Mouse (Mus musculus) limb, embryonic 12.5 days (tissue): ENCODE results near the gene Nek3. TPM values are rescaled to one million over a fixed set of nuclear protein-coding genes. Genes with fewer than 3 reads are reported as not detected.

Source experiments
- ATAC-seq: fragments of 200-750 bp; cut with Nextera tagmentation; 2 replicates; pipeline ENCODE4 v1.8.0; 2017; ENCODE audit warnings: low read depth, moderate TSS enrichment; ENCODE audit not compliant: insufficient number of reproducible peaks, insufficient read depth, low FRiP score, low TSS enrichment
- H3K27ac ChIP-seq: fragments of 300-500 bp; sonication (generic); 2 replicates; pipeline ENCODE4 v1.5.1; 2016; ENCODE audit warnings: mild to moderate bottlenecking, moderate library complexity
- H3K27me3 ChIP-seq: fragments of 300-500 bp; sonication (generic); 2 replicates; pipeline ENCODE4 v1.6.1; 2016; ENCODE audit warnings: mild to moderate bottlenecking, moderate library complexity
- H3K36me3 ChIP-seq: fragments of 300-500 bp; sonication (generic); 2 replicates; pipeline ENCODE4 v1.6.1; 2016; ENCODE audit warnings: mild to moderate bottlenecking, moderate library complexity
- H3K4me1 ChIP-seq: fragments of 300-500 bp; sonication (generic); replicated peaks from 2 replicates; pipeline ENCODE4 v1.6.1; 2016
- H3K4me2 ChIP-seq: fragments of 300-500 bp; sonication (generic); 2 replicates; pipeline ENCODE4 v1.6.1; 2016; ENCODE audit warnings: mild to moderate bottlenecking, moderate library complexity
- H3K4me3 ChIP-seq: fragments of 300-500 bp; sonication (generic); replicated peaks from 2 replicates; pipeline ENCODE4 v1.5.1; 2016; ENCODE audit warnings: mild to moderate bottlenecking
- H3K9ac ChIP-seq: fragments of 300-500 bp; sonication (generic); replicated peaks from 2 replicates; pipeline ENCODE4 v1.6.1; 2016; ENCODE audit warnings: mild to moderate bottlenecking, moderate library complexity
- H3K9me3 ChIP-seq: fragments of 300-500 bp; sonication (generic); 2 replicates; pipeline ENCODE4 v1.6.1; 2016; ENCODE audit warnings: mild to moderate bottlenecking, moderate library complexity
- WGBS: fragments of 180-500 bp; shearing (Covaris S2); methylation state at CpG from one replicate; pipeline ENCODE4 v1.1.7; 2016; 5-methylcytosine and 5-hydroxymethylcytosine counted together
- polyA plus RNA-seq: library from polyadenylated mRNA; unstranded; fragments of >200 nt; fragmentation: Nextera tagmentation; extraction: Ambion mirVana; gene quantifications from 2 replicates; pipeline ENCODE4 v1.2.1, GENCODE M21; 2016

Nek3 gene
- polyA plus RNA-seq, 1 experiment from 2014 or later: 7.4 TPM

GRCm38 (mm10) chr8:22175966-22176365 is 9.7 kb upstream of the Nek3 start:
- Histone ChIP-seq H3K4me3 (no peak overlapping the region), H3K27me3 (no peaks in the 10 kb centered on the region), H3K4me1 (no peaks in the 10 kb centered on the region), H3K9me3 (peaks cover 6% of the 10 kb centered on the region; the same call in 1 of the 2 replicates), H3K4me2 (no peak overlapping the region), H3K9ac (no peak overlapping the region), H3K36me3 (peaks cover 58% of the 10 kb centered on the region), H3K27ac (no peak overlapping the region)
- no peak for ATAC-seq
- WGBS: 98% methylated on average over 7 of the region's 7 CpGs

DNA sequence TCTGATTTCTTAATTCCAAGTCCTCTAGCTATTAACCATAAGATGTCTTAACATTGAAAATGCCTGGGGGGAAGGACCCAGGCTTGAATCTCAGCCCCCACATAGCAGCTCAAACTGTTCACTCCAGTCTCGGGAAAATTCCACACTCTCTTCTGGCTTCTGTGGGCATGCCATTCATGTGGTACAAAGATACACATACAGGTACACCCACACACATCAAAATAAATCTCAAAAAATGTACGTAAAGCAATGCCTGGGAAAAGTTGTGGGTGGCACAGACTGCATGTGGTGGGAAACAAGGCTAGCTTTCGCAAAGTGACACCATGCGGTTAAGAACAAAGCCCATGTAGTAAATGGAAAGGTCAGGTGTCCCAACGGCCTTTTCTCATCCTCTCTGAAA is 2.9 kb upstream of the Nek3 start:
- Histone ChIP-seq H3K4me3 (no peak overlapping the region), H3K4me1 (peaks cover 11% of the 10 kb centered on the region), H3K36me3 (peaks cover 46% of the 10 kb centered on the region), H3K9me3 (no peaks in the 10 kb centered on the region), H3K9ac (no peak overlapping the region), H3K4me2 (no peak overlapping the region), H3K27ac (no peak overlapping the region), H3K27me3 (no peaks in the 10 kb centered on the region)
- 94% methylated on average over 5 of the region's 5 CpGs for WGBS
- ATAC-seq: no peak

DNA sequence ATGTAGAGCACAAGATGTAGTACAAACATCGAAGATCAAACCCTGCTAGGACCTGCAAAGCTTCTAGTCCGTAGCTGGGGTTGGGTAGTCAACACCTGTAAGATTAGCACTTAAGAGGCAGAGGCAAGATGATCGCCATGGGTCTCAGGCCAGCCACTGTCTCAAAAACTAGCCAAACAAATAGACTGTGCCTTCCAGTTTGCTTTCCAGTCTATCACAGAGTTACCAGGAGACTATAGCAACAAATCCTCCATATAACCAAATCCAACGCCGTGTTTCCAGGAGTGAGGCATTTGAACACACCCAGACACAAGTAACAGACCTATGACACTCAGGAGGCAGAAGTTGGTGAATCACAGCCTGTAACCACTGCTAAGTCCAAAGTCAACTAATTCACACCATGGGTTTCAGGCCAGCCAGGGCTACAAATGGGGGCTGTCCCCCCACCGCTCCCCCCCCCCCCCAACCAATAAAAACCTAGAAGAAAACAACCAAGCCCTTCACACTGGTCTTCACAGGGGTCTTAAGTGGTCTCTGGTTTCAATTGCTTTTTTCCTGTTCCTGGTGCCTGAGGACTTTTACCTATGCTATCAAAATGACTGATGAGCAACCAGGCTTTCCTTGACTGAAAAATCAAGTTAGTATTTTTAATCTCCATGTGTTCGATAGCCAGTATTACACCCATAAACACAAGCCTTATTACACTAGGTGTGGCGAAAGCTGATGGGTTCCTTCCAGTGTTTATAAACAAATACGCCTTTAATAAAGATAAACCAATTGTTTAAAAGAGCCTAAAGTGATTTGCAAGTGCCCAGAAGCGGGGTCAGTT is 770 bp downstream of the Nek3 start:
- H3K9me3 ChIP-seq: no peaks in the 10 kb centered on the region
- no peaks in the 10 kb centered on the region for H3K27me3 ChIP-seq
- peaks cover 11% of the 10 kb centered on the region for H3K4me1 ChIP-seq
- H3K27ac ChIP-seq: peak overlapping the region; percentile 86
- H3K36me3 ChIP-seq: peaks cover 25% of the 10 kb centered on the region
- H3K4me2 ChIP-seq: peak overlapping the region; percentile 57
- H3K9ac ChIP-seq: peak overlapping the region; percentile 66
- peak; percentile 28; the same call in 1 of the 2 replicates for ATAC-seq
- WGBS: 45% methylated on average over 10 of the region's 10 CpGs
- H3K4me3 ChIP-seq: peak overlapping the region; percentile 58

- H3K4me2 ChIP-seq: no peak overlapping the region
- peaks cover 25% of the 10 kb centered on the region for H3K36me3 ChIP-seq
- peaks cover 11% of the 10 kb centered on the region for H3K4me1 ChIP-seq
- H3K27ac ChIP-seq: no peak overlapping the region
- ATAC-seq: no peak
- H3K9ac ChIP-seq: no peak overlapping the region
- H3K27me3 ChIP-seq: no peaks in the 10 kb centered on the region
- no peak overlapping the region for H3K4me3 ChIP-seq
- 89% methylated on average over 10 of the region's 10 CpGs for WGBS
- H3K9me3 ChIP-seq: no peaks in the 10 kb centered on the region
Measured at GRCm38 (mm10) chr8:22164431-22164830, 1.8 kb downstream of the Nek3 start.

DNA sequence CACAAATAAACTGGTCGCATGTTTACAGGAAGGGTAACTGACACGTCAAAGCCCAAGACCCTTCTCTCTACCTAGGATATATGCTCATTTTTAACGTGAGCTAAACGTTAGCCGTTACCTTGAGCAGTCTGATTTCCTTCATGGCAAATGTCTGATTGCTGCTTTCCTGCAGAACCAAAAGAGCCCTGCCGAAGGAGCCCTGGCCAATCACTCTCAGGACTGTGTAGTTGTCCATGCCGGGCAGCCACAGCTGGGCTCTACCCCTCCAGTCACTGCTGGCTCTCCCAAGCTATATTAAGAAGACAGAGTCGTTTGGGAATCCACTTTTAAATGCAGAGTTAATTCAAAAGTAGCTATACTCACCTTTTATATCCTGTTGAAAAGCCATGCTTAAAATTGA is 4.0 kb downstream of the Nek3 start:
- ATAC-seq: no peak

GRCm38 (mm10) chr8:22150345-22150663 is 15.9 kb downstream of the Nek3 start:
- 87% methylated on average over 3 of the region's 3 CpGs for WGBS
- peaks cover 11% of the 10 kb centered on the region for H3K36me3 ChIP-seq
- no peak overlapping the region for H3K4me2 ChIP-seq
- ATAC-seq: no peak
- no peaks in the 10 kb centered on the region for H3K4me1 ChIP-seq
- no peak overlapping the region for H3K4me3 ChIP-seq
- H3K9ac ChIP-seq: no peak overlapping the region
- no peaks in the 10 kb centered on the region for H3K9me3 ChIP-seq
- no peak overlapping the region for H3K27ac ChIP-seq
- no peaks in the 10 kb centered on the region for H3K27me3 ChIP-seq

More for the DNA sequence above, 4.0 kb downstream of the Nek3 start:
- Histone ChIP-seq H3K9me3 (no peaks in the 10 kb centered on the region), H3K4me1 (peaks cover 11% of the 10 kb centered on the region), H3K27me3 (no peaks in the 10 kb centered on the region), H3K27ac (no peak overlapping the region), H3K4me2 (no peak overlapping the region), H3K36me3 (peaks cover 11% of the 10 kb centered on the region), H3K9ac (no peak overlapping the region), H3K4me3 (no peak overlapping the region)
- WGBS: 78% methylated on average over 8 of the region's 8 CpGs

- Histone ChIP-seq H3K27ac (no peak overlapping the region), H3K4me1 (no peaks in the 10 kb centered on the region), H3K4me3 (no peak overlapping the region), H3K9me3 (no peaks in the 10 kb centered on the region), H3K4me2 (no peak overlapping the region), H3K9ac (no peak overlapping the region), H3K36me3 (peaks cover 11% of the 10 kb centered on the region), H3K27me3 (no peaks in the 10 kb centered on the region)
- ATAC-seq: no peak
- WGBS: 94% methylated on average over 11 of the region's 11 CpGs
Measured at GRCm38 (mm10) chr8:22149643-22150344, 16.4 kb downstream of the Nek3 start.

GRCm38 (mm10) chr8:22148367-22148740 is 17.9 kb downstream of the Nek3 start:
- Histone ChIP-seq H3K27ac (no peak overlapping the region), H3K4me3 (no peak overlapping the region), H3K36me3 (peaks cover 15% of the 10 kb centered on the region), H3K9ac (no peak overlapping the region), H3K4me2 (no peak overlapping the region), H3K4me1 (no peaks in the 10 kb centered on the region), H3K27me3 (no peaks in the 10 kb centered on the region), H3K9me3 (no peaks in the 10 kb centered on the region)
- 89% methylated on average over 7 of the region's 7 CpGs for WGBS
- no peak for ATAC-seq

GRCm38 (mm10) chr8:22147706-22148366 is 18.4 kb downstream of the Nek3 start:
- Histone ChIP-seq H3K4me3 (no peak overlapping the region), H3K9me3 (no peaks in the 10 kb centered on the region), H3K4me1 (no peaks in the 10 kb centered on the region), H3K4me2 (no peak overlapping the region), H3K27ac (no peak overlapping the region), H3K27me3 (no peaks in the 10 kb centered on the region), H3K36me3 (peaks cover 17% of the 10 kb centered on the region), H3K9ac (no peak overlapping the region)
- WGBS: 82% methylated on average over 9 of the region's 9 CpGs
- ATAC-seq: no peak

DNA sequence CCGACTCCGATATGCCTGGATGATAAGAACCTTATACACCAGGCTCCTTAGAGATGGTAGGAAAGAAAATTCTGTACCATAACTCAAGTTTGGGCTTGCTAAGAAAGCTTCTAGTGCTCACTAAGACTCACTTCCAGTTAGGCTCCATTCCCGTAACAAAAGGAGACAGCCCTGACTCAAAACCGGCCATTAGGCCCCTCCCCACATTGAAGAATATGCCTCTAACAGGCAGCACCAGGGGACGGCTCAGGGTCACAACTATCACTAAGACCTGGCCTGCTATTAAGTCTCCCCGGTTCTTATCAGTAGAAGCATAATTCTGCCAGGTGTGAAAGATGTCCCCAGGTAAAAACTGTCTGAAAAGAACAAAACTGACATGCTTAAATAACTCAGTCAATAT is 20.4 kb downstream of the Nek3 start:
- WGBS: 85% methylated on average over 6 of the region's 6 CpGs
- Histone ChIP-seq H3K4me2 (no peak overlapping the region), H3K4me3 (no peak overlapping the region), H3K27me3 (no peaks in the 10 kb centered on the region), H3K36me3 (peaks cover 21% of the 10 kb centered on the region), H3K27ac (no peak overlapping the region), H3K9ac (no peak overlapping the region), H3K4me1 (no peaks in the 10 kb centered on the region), H3K9me3 (no peaks in the 10 kb centered on the region)
- no peak for ATAC-seq

- peaks cover 18% of the 10 kb centered on the region for H3K36me3 ChIP-seq
- H3K27ac ChIP-seq: no peak overlapping the region
- H3K4me3 ChIP-seq: no peak overlapping the region
- H3K9ac ChIP-seq: no peak overlapping the region
- WGBS: 88% methylated on average over 1 of the region's 1 CpGs
- no peaks in the 10 kb centered on the region for H3K4me1 ChIP-seq
- H3K4me2 ChIP-seq: no peak overlapping the region
- no peak for ATAC-seq
- H3K27me3 ChIP-seq: no peaks in the 10 kb centered on the region
- H3K9me3 ChIP-seq: no peaks in the 10 kb centered on the region
Measured at GRCm38 (mm10) chr8:22143764-22144491, 22.3 kb downstream of the Nek3 start.
